Comparison of ENCODE assay signal across 14 mouse cellular contexts in the genomic region with DNA sequence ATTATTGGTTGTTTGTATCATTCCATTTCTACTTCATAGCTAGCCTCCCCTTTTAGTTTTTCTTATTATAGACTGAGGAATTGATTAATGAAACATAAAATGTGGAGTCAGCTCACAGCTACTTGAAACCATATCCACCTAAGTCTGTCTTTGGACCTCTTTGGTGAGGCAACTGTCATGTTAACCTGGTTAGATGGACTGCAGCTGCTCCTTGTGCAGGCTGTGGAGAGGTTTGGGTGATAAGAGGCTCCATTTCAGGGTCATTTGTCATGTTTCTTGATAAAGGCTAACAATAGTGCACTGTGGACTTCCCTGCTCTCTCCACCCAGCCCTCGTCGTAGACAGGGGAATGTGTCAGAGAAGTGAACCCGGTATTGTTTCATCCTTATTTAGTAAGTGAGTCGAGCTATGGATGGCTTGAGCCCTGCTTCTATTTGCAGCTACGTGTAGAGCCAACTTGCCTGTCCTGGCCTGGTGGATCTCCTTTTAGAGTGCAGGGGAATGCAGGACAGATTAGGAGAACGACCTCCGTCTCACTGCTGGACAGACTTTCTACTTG.
DNase-seq lines count a peak whose midpoint lies in the region; ATAC-seq and TF ChIP-seq lines count a peak whose summit lies in the region.
"Had no signal": no experiment of that assay in that cellular context is flagged by ENCODE, and none has a peak within 500 bp of the region (broad histone marks: within the 10 kb centered on the region; RNA-seq: fewer than 3 reads in every experiment).

No protein-coding gene starts in this region.

- H3K4me1 ChIP-seq in heart, embryonic 10.5 days, result peaks cover 60% of the 10 kb centered on the region
- peaks cover 44% of the 10 kb centered on the region for H3K4me1 ChIP-seq in heart, postnatal 0 days (ENCODE audit: control insufficient read depth, insufficient read depth)
- H3K4me1 ChIP-seq: megakaryocyte, embryonic 14.5 days had no signal

- H3K4me3 ChIP-seq in layer of hippocampus, adult 2 months, result no peak overlapping the region
- H3K4me3 ChIP-seq in heart, embryonic 10.5 days, result no peak overlapping the region
- H3K4me3 ChIP-seq in heart, postnatal 0 days (ENCODE audit: low read depth, low read length), result no peak overlapping the region
- H3K4me3 ChIP-seq: hindbrain, embryonic 13.5 days; megakaryocyte, embryonic 14.5 days; midbrain, embryonic 15.5 days had no signal

- no peak for DNase-seq in layer of hippocampus, adult 2 months (ENCODE audit: low spot score in 2 of 2)
- DNase-seq in layer of hippocampus, adult 18-20 months (ENCODE audit: low spot score in 2 of 2), result no peak
- DNase-seq in heart, embryonic 10.5 days (ENCODE audit: low spot score), result peak; percentile 96
- DNase-seq in heart, postnatal 0 days (ENCODE audit: low spot score), result peak; percentile 98
- peak; percentile 26 for DNase-seq in testis, postnatal 14 days (ENCODE audit: low spot score)
- DNase-seq in adrenal gland, postnatal 10 days, result no peak
- DNase-seq: gastrocnemius, postnatal 14 days; kidney, adult 2 months; lung, postnatal 10 days had no signal

- no peaks in the 10 kb centered on the region for H3K36me3 ChIP-seq in heart, embryonic 10.5 days
- H3K36me3 ChIP-seq in heart, postnatal 0 days (replicated peaks; ENCODE audit: control insufficient read depth, insufficient read depth, low read length), result no peaks in the 10 kb centered on the region
- H3K36me3 ChIP-seq: hindbrain, embryonic 13.5 days; midbrain, embryonic 15.5 days had no signal

- H3K4me2 ChIP-seq in heart, postnatal 0 days (ENCODE audit: low read depth, low read length), result peak overlapping the region; percentile 7; the same call in 1 of the 2 replicates
- H3K4me2 ChIP-seq: hindbrain, embryonic 13.5 days; midbrain, embryonic 15.5 days had no signal

- no peak for TF ChIP-seq CTCF in layer of hippocampus, adult 2 months (conservative IDR thresholded peaks at IDR 0.05)
- TF ChIP-seq CTCF in heart, postnatal 0 days (IDR thresholded peaks at IDR 0.05; ENCODE audit: low read depth), result no peak

- no peaks in the 10 kb centered on the region for H3K27me3 ChIP-seq in heart, embryonic 10.5 days (ENCODE audit: insufficient read depth, poor library complexity, severe bottlenecking)
- H3K27me3 ChIP-seq in heart, postnatal 0 days (ENCODE audit: control insufficient read depth, insufficient read depth, low read length), result no peaks in the 10 kb centered on the region
- H3K27me3 ChIP-seq: hindbrain, embryonic 13.5 days; megakaryocyte, embryonic 14.5 days; midbrain, embryonic 15.5 days; Patski had no signal

- no peaks in the 10 kb centered on the region for H3K9me3 ChIP-seq in heart, embryonic 10.5 days
- H3K9me3 ChIP-seq in heart, postnatal 0 days (replicated peaks; ENCODE audit: control insufficient read depth, low read length), result no peaks in the 10 kb centered on the region
- H3K9me3 ChIP-seq: hindbrain, embryonic 13.5 days; midbrain, embryonic 15.5 days had no signal

- H3K27ac ChIP-seq in layer of hippocampus, adult 2 months, result peak overlapping the region; percentile 72
- peak overlapping the region; percentile 86 for H3K27ac ChIP-seq in heart, embryonic 10.5 days
- H3K27ac ChIP-seq in heart, postnatal 0 days (ENCODE audit: low read depth), result peak overlapping the region; percentile 96
- H3K27ac ChIP-seq: hindbrain, embryonic 13.5 days; midbrain, embryonic 15.5 days had no signal

- WGBS in heart, embryonic 10.5 days, result 12% methylated on average over 7 of the region's 7 CpGs
- WGBS in heart, postnatal 0 days, result 5% methylated on average over 7 of the region's 7 CpGs

- H3K9ac ChIP-seq in heart, postnatal 0 days (replicated peaks; ENCODE audit: low read depth, low read length), result no peak overlapping the region
- H3K9ac ChIP-seq: hindbrain, embryonic 13.5 days; midbrain, embryonic 15.5 days had no signal

- peak; percentile 90; the same call in 1 of the 2 replicates for TF ChIP-seq EP300 in heart, postnatal 0 days (IDR thresholded peaks at IDR 0.05; ENCODE audit: low read depth)

- peak; percentile 94 for ATAC-seq in heart, postnatal 0 days (ENCODE audit: insufficient read depth, low read depth)
- no peak for ATAC-seq in inflammation-experienced regulatory T-cells, adult 6 months
- ATAC-seq: midbrain, embryonic 15.5 days; Patski had no signal

Comparison
In these comparisons a context has a peak if more than half of its experiments do, and no peak if none do; other contexts are left out.
1. DNase-seq: peak in heart, embryonic 10.5 days (single experiment), heart, postnatal 0 days (single experiment) and testis, postnatal 14 days (single experiment); none in layer of hippocampus, adult 2 months (0 of 2), layer of hippocampus, adult 18-20 months (0 of 2) and adrenal gland, postnatal 10 days (single experiment).
2. Peak in every context shown above with its lines, with median percentiles within 50 percentile points of each other: H3K27ac ChIP-seq.